Mouse (Mus musculus): ENCODE measurements around the gene Zfp639.

DNA sequence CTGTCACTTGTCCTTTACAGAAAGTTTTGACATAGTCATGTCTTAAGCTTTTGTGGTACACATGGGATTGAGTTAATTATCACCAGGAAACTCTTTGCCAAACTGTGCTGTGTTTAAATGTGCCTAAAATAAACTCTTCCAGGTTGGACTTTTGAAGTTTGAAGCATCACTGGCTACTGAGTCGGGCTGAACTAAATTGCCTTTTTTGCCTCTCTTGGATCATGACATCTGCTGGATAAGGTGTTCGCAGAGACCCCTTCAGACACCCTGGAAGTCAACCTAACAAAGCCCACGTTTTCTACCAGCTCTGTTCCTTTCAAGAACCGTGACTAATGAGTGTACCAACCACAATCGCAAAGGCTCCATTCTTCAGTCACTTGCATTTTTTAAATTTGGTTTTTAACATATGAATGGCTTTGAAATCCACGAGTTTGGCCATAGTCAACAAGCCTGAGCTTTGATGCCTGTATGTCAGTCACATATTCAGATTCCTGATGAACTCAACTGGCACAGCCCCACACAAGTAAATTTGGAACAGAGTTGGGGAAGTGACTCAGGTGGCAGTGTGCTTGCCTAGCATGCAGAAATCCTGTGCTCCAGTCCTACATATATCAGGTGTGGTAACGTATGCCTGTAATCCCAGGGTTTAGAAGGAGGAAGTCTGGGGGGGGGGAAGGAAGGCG lies 14.8 kb upstream of the Zfp639 start:
- TF ChIP-seq CTCF (IDR thresholded peaks at IDR 0.05; ENCODE audit: extremely low read depth, insufficient read depth, insufficient read length, insufficient replicate concordance) (no peak), POLR2A (IDR thresholded peaks at IDR 0.05; ENCODE audit: low read depth, low read length) (no peak)

Measured in spleen, adult 2 months (tissue).